Mouse (Mus musculus) c-Kit-positive CD71-negative TER-119-negative erythroid progenitor cells, embryonic 14.5 days (primary cell): ENCODE data around the gene Serpinb3b.
"Not testable (repeated sequence)": the region's sequence is repeated elsewhere in the genome, so short reads cannot be mapped to it uniquely, and the experiment has no call there.

Experiments used
- DNase-seq: peaks from one replicate; pipeline ENCODE4 v3.0.0-alpha.2; 2013; ENCODE audit warnings: low read depth

Serpinb3b gene

DNA sequence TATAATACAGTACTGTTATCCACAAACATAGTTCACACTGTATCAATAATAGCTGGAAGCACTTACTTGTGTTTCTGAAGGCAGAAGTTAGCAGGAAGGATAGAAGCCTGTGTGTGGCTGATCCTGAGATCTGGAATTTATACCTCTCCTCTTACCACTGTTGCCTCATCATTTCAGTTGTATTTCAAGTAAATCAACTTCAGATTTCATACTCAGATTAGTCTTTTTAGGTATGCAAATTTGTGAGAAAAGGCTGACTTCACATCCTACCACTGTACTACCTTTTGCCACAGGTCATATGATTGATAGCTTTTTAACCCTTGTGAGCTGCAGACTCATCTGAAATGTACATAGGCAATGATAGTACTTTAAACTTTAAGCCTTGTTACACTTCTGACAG is at the start of gene Serpinb3b, which contains the start of gene Serpinb3c:
Serpinb3b (minus strand) TSS at position 101 of the 400 bp plus-strand sequence.
Serpinb3c (minus strand) TSS at position 111 of the 400 bp plus-strand sequence.
- DNase-seq, result not testable (repeated sequence)

- not testable (repeated sequence) for DNase-seq
Measured at GRCm38 (mm10) chr1:107243170-107243569, 35.0 kb downstream of the Serpinb3b start.

DNA sequence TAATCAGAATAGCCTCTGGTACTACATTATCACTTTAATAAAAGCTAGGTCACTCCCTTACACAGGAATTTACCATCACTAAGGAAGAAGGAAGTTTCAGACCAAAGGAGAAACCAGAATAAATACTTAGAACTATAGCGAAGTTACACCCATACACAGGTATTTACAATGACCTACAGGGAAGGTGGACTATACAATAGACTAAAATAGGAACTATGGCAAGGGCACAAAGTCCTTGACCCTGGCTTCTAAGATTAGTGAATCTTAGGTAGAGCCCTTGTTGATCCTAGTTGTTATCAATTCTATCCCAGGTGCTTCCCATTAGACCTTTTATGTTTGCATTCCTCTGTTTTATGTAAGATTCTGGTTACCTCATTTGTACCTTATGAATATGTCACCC is 60.9 kb downstream of the Serpinb3b start:
- not testable (repeated sequence) for DNase-seq

DNA sequence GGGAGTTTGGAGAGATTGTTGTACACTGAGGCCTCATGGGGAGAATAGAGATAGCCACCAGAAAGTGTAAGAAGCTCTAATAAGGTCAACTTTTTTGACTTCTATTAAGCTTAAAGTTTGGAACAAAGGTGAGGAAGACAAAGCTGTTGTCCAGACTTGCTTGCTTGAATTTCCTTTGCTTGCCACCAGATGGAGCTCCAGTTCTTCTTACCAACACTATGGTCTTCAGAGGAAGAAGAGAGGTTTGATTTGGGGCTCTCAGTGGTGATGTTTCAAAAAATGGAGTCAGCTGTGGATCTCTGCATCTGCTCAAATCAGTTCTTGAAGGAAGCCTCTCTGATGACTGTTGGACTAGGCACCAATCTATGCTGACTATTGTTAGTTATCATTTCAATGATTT is 150.7 kb downstream of the Serpinb3b start:
- DNase-seq, result not testable (repeated sequence)
